Mouse (Mus musculus): ENCODE measurements around the gene Tpmt. TPM values are rescaled to one million over a fixed set of nuclear protein-coding genes. Genes with fewer than 3 reads are reported as not detected.

The Tpmt gene
- total RNA-seq, 2 experiments from 2014 or later: 2.7 to 3.3 TPM

DNA sequence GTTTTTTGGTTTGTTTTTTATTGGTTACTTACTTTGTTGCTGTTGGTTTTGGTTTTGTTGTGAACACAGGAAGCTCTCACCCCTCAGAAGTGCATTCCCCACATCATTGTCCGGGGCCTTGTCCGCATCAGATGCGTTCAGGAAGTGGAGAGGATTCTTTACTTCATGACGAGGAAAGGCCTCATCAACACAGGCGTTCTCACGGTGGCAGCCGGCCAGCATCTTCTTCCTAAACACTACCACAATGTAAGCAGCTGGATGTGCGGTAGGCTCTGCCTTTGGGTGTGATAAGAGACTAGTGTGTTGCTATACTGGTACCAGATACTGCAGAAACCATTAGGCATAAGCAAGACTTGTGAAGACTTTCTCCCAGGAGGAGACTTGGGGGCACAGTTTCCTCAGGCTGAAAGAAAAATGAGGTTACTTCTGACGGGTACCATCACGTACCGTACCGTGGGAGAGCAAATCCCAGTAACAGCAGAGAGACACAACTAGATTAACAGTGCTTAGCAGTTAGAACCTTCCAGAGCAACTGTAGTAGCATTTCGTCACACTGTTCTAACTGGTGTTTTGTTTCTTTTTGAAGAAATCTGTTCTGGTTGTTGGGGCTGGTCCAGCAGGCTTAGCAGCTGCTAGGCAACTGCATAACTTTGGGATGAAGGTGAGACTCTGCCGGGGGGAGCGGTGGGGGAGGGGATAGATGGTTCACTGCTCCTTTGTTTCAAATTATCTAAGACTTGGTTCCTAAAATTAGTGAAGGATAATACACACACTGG is 19.6 kb upstream of the Tpmt start:
- DNase-seq: no peak
- Histone ChIP-seq H3K27ac (no peak overlapping the region), H3K4me3 (no peak overlapping the region)
- intact Hi-C loops (cut with DNase I): no loop called here
- TF ChIP-seq CTCF (IDR thresholded peaks at IDR 0.05): no peak

DNA sequence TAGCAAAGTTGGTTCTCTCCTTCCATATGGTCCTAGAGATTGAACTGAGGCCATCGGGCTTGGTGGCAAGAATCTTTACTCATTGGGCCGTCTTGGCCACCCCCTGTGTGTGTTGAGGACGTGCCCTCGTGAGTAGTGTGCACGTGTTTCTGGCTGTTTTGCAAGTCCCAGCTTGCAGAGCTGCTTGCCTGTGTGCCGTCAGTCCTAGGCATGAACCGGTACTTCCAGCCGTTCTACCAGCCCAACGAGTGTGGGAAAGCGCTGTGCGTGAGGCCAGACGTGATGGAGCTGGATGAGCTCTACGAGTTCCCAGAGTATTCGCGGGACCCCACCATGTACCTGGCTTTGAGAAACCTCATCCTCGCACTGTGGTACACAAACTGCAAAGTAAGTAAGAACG is 18.2 kb upstream of the Tpmt start:
- TF ChIP-seq CTCF (IDR thresholded peaks at IDR 0.05): no peak
- intact Hi-C loops (cut with DNase I): no loop called here
- no peak for DNase-seq
- Histone ChIP-seq H3K27ac (no peak overlapping the region), H3K4me3 (no peak overlapping the region)

DNA sequence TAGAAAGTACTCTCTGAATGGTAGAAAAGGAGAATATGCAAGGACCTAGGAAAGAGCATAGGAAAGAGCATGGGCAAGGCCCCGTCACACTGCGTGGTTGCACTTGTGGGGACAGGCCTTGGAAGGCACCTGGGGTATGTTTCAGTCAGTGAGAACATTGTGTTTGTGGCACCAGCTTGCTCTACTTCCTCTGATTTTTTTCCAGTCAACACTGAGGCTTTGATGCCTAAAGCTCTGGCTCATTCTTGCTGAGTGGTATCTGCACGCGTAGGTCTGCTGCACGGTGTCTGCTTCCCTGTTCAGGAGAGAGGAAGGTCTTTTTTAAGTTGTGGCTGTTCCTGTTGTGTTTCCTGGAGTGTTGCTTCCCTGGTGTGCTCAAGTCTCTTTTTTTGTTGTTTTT is 12.2 kb upstream of the Tpmt start:
- intact Hi-C loops (cut with DNase I): no loop called here

DNA sequence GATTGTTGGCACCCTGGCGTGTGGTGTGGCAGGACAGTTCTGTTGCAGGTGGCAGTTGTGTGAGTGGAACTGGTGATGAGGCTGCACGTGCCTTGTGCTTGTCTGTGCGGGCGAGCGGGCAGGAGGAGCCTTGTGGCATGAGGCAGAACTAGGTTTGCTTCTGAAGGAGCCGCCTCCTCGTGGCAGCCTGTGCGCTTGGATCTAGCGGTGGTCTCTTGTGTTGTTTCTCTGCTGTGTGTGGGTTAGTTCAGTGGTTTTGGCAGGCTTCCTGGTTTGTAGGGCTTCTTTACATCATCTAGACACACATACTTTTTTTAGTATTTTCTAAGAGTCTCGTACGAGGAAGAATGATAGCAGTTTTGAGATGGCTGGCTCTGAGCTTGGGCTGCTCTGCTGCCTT is 11.6 kb upstream of the Tpmt start:
- DNase-seq: no peak
- no peak for TF ChIP-seq CTCF (IDR thresholded peaks at IDR 0.05)
- Histone ChIP-seq H3K27ac (no peak overlapping the region), H3K4me3 (no peak overlapping the region)
- intact Hi-C loops (cut with DNase I): no loop called here

More for the DNA sequence above, 12.2 kb upstream of the Tpmt start:
- Histone ChIP-seq H3K4me3 (no peak overlapping the region), H3K27ac (no peak overlapping the region)
- no peak for TF ChIP-seq CTCF (IDR thresholded peaks at IDR 0.05)
- no peak for DNase-seq

DNA sequence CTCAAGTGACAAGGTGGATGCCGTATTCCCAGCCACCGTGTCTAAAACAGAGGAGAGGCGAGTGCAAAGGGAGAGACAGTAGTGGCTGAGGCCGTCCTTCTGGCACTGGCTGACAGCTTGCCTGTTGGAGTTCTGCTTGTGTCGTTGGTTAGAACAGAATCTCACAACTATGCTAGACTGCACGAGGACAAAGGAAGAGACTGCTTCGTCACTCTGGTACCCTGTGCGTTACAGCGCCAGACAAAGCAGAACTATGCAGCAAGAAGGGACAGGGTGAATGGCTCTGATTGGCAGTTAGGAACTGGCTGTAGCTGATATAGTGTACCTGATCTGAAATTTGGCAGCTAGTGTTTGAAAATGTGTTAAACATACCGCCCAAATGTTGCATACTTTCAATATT is 9.4 kb upstream of the Tpmt start:
- intact Hi-C loops (cut with DNase I): no loop called here
- TF ChIP-seq CTCF (IDR thresholded peaks at IDR 0.05): no peak
- Histone ChIP-seq H3K27ac (no peak overlapping the region), H3K4me3 (no peak overlapping the region)
- DNase-seq: no peak

DNA sequence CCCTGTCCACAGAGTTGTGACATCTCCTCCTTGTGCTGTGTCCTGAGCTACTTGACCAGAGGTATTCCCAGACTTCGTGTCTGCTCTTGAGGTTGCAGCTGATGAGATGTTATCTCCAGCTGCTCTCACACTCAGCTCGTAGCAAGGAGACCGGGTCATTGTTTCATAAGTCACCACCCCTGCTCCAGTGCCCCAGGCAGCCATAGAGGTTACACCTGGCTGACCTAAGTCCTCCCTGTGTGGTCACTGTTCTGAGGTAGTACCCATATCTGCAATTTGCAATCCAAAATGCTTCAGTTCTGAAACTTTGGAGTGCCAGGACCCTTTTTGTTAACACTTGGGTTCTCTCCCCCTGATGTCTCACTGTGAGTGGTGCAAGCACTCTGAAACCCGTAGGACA is 5.5 kb upstream of the Tpmt start:
- Histone ChIP-seq H3K27ac (no peak overlapping the region), H3K4me3 (no peak overlapping the region)
- TF ChIP-seq CTCF (IDR thresholded peaks at IDR 0.05): no peak
- DNase-seq: no peak
- intact Hi-C loops (cut with DNase I): no loop called here

DNA sequence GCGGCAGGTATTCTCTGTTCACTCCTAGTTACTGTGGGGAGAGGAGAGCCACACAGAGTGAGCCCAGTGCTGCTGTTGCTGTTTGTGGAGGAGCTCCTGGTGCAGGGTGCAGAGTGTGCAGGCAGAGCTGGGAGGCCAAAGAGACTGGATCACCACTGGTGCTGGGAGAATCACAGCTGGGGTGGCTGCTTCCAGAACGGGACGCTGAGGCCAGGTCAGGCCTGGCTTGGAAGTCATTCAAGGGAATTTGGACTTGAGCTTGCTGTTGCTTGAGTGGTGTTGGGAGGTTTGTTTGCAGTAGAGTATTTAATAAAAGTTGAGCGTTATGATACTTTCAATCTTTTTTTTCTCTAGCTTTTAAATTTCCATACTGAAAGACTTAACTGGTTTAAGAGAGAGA is 3.5 kb upstream of the Tpmt start:
- DNase-seq: peak; percentile 37
- no peak for TF ChIP-seq CTCF (IDR thresholded peaks at IDR 0.05)
- Histone ChIP-seq H3K27ac (no peak overlapping the region), H3K4me3 (no peak overlapping the region)
- intact Hi-C loops (cut with DNase I): no loop called here

DNA sequence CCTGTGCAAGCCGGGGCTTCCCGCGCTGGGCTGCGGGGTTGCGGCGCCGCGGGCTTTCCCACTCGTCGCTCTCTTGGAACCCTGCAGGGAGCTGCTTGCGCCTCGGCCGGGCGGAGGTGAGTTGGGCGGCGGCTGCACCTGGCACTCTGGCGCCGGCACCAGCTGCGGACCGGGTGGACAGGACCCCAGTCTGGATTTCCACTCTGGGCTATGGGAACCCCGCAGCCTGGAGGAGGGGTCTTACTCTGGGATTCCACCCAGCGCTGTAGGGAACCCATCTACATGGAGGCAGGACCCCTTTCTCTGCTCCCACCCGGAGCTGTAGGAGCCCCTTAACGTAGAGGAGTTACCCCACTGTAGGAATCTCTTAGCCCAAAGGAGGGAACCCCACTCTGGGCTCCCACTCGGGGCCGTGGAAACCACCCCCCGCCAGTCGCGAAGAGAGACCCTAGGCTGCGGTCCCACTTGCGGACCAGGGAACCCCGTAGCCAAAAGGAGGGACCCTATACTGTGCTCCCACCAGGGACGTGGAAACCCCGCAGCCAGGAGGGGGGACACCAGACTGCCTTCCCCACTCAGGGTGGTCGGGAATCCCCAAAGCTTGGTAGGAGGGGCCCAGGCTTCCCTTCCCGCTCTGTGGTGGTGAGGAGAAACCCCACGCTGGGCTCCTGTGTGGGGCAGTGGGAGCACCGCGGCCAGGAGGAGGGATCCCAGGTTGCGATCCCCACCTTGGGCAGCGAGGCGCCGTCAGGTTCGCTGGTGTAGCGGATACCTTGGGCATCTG is 512 bp downstream of the Tpmt start:
- intact Hi-C loops (cut with DNase I): no loop called here
- peak overlapping the region; percentile 91 for H3K27ac ChIP-seq
- peak; percentile 44 for DNase-seq
- peak overlapping the region; percentile 98 for H3K4me3 ChIP-seq
- no peak for TF ChIP-seq CTCF (IDR thresholded peaks at IDR 0.05)

DNA sequence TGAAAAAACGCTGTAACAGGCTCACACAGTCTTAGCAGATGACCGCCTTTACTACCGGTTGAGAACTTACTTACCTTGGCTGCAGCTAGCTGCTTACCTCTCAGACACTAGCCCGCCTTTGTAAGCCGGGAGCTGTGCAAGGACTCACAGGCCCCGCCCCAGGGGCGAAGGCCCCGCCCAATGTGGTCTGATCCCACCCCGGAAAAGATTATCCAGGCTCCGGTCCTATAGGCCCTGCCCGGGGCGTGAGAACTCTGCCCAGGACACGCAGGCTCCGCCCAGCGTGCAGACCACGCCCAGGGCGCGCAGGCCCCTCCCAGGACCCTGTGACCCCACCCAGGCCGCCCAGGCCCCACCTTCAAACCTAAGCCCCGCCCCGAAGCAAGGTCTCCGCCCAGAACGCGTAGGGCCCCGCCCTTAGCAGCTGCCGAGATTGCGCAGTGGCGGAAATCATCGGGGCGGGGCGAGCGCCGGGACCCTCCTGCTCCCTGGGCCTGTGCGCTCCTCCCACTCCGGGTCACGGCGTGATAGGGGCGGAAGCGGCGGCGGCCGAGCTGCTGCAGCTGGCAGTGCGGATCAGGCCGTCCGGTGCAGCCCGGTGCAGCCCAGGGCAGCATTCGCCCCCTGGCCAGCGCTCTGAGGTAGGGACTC is 1.4 kb downstream of the Tpmt start, which contains the start of gene Kdm1b:
Kdm1b (plus strand) TSS at position 470 of the 651 bp plus-strand sequence.
- intact Hi-C loops (cut with DNase I): no loop called here
- DNase-seq: peak; percentile 98
- Histone ChIP-seq H3K27ac (peak within 1 kb of the TSS; percentile 91), H3K4me3 (peak within 1 kb of the TSS; percentile 98)
- TF ChIP-seq CTCF (IDR thresholded peaks at IDR 0.05): no peak

DNA sequence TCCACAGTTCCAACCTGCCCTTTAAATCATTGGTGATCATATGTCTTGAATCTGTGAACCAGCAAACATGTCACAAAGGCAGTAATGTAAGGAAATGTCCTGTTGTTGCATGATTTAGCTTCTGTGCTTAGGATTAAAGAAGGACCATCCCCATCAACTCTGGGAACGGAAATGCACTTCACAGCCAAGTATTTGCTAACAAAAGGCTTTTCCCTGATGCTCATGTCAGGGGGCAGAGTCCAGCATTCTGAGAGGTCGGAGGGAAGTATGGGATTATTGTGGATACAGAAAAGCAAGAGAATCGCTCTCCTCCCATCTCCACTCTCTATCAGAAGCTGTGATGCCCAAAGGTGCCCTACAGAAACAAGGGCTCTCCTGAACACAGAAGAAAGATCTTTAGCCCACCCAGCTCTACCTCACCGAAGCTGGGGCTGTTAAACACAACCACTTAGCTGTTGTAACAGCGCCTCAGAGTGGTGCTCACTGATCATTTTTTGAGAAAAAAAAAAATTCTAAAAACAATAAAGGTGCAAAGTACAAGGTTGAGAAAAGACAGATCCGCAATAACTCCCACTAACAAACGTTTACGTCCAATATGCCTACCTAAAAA is 2.4 kb downstream of the Tpmt start:
- peak overlapping the region; percentile 80; the same call in 1 of the 2 replicates for H3K27ac ChIP-seq
- intact Hi-C loops (cut with DNase I): no loop called here
- H3K4me3 ChIP-seq: peak overlapping the region; percentile 98
- 0 out of 2 replicates have a peak, but pooled peaks have one; percentile 4 for TF ChIP-seq CTCF (IDR thresholded peaks at IDR 0.05)
- no peak for DNase-seq

DNA sequence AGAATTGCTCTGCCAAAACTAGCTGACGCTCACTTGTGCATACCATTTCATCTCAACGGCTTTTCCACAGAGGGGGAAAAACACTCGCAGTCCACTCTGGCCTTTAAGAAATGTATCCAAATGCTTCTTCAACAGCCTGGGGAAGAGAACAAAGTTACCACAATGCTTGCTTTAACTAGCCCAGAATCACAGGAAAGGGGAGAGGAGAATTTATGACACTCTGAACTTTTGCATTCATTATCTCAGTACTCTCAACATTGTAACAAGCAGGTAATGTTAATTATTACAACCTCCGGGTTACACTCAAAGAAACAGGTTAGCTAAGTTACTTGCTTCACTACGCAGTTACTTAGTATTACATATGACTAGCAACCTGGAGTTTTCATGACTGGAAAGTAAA is 4.5 kb downstream of the Tpmt start:
- no peak for DNase-seq
- TF ChIP-seq CTCF (IDR thresholded peaks at IDR 0.05): no peak
- H3K27ac ChIP-seq: no peak overlapping the region
- intact Hi-C loops (cut with DNase I): no loop called here
- no peak overlapping the region for H3K4me3 ChIP-seq

DNA sequence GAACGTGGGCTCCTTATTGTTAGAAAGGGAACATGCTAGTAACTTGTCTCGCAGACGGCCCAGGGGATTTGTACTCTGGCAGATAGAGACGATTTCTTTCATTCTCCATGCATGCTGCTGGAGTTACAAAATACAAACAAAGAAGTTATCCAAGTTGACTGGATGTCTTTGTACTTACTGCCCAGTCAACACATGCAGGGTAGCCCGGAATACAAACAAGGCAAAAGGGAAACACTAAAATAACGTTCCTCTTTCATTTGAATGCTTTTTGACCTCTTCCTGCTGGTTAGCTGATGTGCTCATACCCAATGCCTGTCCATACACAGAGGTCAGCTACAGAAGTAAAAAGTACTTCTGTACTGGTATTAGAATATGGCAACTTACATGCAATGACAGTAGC is 6.6 kb downstream of the Tpmt start:
- no peak for DNase-seq
- no peak for TF ChIP-seq CTCF (IDR thresholded peaks at IDR 0.05)
- H3K4me3 ChIP-seq: no peak overlapping the region
- intact Hi-C loops (cut with DNase I): no loop called here
- H3K27ac ChIP-seq: no peak overlapping the region
